Mouse (Mus musculus) right cerebral cortex, postnatal 4 days (tissue): ENCODE results near the gene Snx15.

Experiments
- DNase-seq: peaks from one replicate; pipeline ENCODE4 v3.0.0-alpha.2; 2022

Gene Snx15

GRCm38 (mm10) chr19:6069851-6070250, 58.3 kb downstream of the Snx15 start:
- DNase-seq = no peak
